Mouse (Mus musculus) kidney, adult 2 months (tissue): ENCODE measurements around the gene Prpf40b. TPM values are rescaled to one million over a fixed set of nuclear protein-coding genes. Genes with fewer than 3 reads are reported as not detected.

Source experiments
- DNase-seq: peaks from one replicate; pipeline ENCODE4 v3.0.0; 2021
- H3K27ac ChIP-seq: fragments of 200-500 bp; 2 replicates; pipeline ENCODE4 v1.5.1; 2012; ENCODE audit warnings: low read depth, low read length, control low read depth, inconsistent platforms; ENCODE audit not compliant: insufficient read depth
- H3K27me3 ChIP-seq: fragments of 200-500 bp; replicated peaks from 2 replicates; pipeline ENCODE4 v1.6.1; 2012; ENCODE audit warnings: mild to moderate bottlenecking, moderate library complexity, low read length, inconsistent platforms; ENCODE audit not compliant: control insufficient read depth, insufficient read depth
- H3K36me3 ChIP-seq: fragments of 200-500 bp; 2 replicates; pipeline ENCODE4 v1.6.1; 2012; ENCODE audit warnings: mild to moderate bottlenecking, moderate library complexity, low read length, inconsistent platforms; ENCODE audit not compliant: control insufficient read depth, insufficient read depth
- H3K4me1 ChIP-seq: fragments of 200-500 bp; 2 replicates; pipeline ENCODE4 v1.6.1; 2011; ENCODE audit warnings: low read length; ENCODE audit not compliant: control insufficient read depth, insufficient read depth
- H3K4me3 ChIP-seq: fragments of 200-500 bp; 2 replicates; pipeline ENCODE4 v1.5.1; 2011; ENCODE audit warnings: mild to moderate bottlenecking, low read depth, low read length, control low read depth; ENCODE audit not compliant: insufficient read depth
- CTCF ChIP-seq: fragments of 200-500 bp; conservative IDR thresholded peaks from 2 replicates; pipeline ENCODE4 v1.5.1; 2011; ENCODE audit warnings: low read depth, mild to moderate bottlenecking, control low read depth, low read length, moderate library complexity, mixed read lengths; ENCODE audit not compliant: insufficient read depth, insufficient read length
- POLR2A ChIP-seq: fragments of 200-500 bp; IDR thresholded peaks from one replicate; pipeline ENCODE4 v1.6.1; 2011; ENCODE audit warnings: low read depth, low read length, control low read depth
- WGBS: fragments of 180-500 bp; shearing (Covaris S2); methylation state at CpG from one replicate; pipeline ENCODE4 v1.1.7; 2018; 5-methylcytosine and 5-hydroxymethylcytosine counted together
- polyA plus RNA-seq: library from polyadenylated mRNA; depleted of rRNA; stranded (reverse); fragments of >200 nt; gene quantifications from 2 replicates; pipeline ENCODE4 v1.2.3, GENCODE M21; 2012

Gene Prpf40b
- polyA plus RNA-seq, 1 experiment, result 48.0 TPM

- no peak for TF ChIP-seq POLR2A
- TF ChIP-seq CTCF, result peak; percentile 86
- peak; percentile 85 for DNase-seq
- WGBS, result 26% methylated on average over 4 of the region's 4 CpGs
Measured at GRCm38 (mm10) chr15:99265679-99266078, 29.2 kb upstream of the Prpf40b start.

GRCm38 (mm10) chr15:99276095-99276494, 18.8 kb upstream of the Prpf40b start:
- Histone ChIP-seq H3K4me1 (no peaks in the 10 kb centered on the region), H3K27me3 (no peaks in the 10 kb centered on the region), H3K36me3 (no peaks in the 10 kb centered on the region), H3K4me3 (no peak overlapping the region), H3K27ac (no peak overlapping the region)
- no peak for DNase-seq
- WGBS, result 92% methylated on average over 8 of the region's 8 CpGs
- no peak for TF ChIP-seq POLR2A
- no peak for TF ChIP-seq CTCF

More at GRCm38 (mm10) chr15:99265679-99266078, 29.2 kb upstream of the Prpf40b start:
- H3K4me3 ChIP-seq, result no peak overlapping the region
- H3K4me1 ChIP-seq, result no peaks in the 10 kb centered on the region
- H3K27ac ChIP-seq, result no peak overlapping the region
- H3K36me3 ChIP-seq, result no peaks in the 10 kb centered on the region
- H3K27me3 ChIP-seq, result no peaks in the 10 kb centered on the region

DNA sequence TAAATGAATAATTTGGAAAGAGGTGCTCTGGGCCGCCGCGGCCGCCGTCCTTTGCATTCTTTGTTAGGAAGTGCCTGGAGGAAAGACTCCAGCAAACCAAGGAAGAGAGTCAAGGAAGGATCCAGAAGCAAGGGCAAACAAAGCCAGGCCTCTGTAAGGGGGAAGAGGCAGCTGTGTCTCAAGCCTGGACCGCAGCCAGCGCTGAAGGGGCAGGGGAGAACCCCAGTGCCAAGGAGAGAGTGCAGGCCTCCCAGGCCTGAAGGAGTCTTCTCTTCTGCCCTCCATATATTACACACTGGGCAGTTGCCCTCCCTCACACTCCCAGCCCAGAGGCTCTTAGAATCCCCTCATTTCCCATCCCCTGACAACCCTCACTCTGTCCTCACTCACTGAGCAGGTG, 16.6 kb upstream of the Prpf40b start:
- TF ChIP-seq CTCF (no peak), POLR2A (no peak)
- H3K27ac ChIP-seq, result no peak overlapping the region
- no peak for DNase-seq
- WGBS, result 71% methylated on average over 7 of the region's 7 CpGs
- H3K36me3 ChIP-seq, result no peaks in the 10 kb centered on the region
- no peaks in the 10 kb centered on the region for H3K27me3 ChIP-seq
- H3K4me1 ChIP-seq, result no peaks in the 10 kb centered on the region
- no peak overlapping the region for H3K4me3 ChIP-seq

GRCm38 (mm10) chr15:99283456-99283855, 11.4 kb upstream of the Prpf40b start:
- WGBS, result 66% methylated on average over 10 of the region's 10 CpGs
- H3K27ac ChIP-seq, result no peak overlapping the region
- H3K4me3 ChIP-seq, result no peak overlapping the region
- DNase-seq, result no peak
- H3K27me3 ChIP-seq, result no peaks in the 10 kb centered on the region
- no peaks in the 10 kb centered on the region for H3K36me3 ChIP-seq
- TF ChIP-seq POLR2A (no peak), CTCF (peak; percentile 44; the same call in 1 of the 2 replicates)
- H3K4me1 ChIP-seq, result peaks cover 5% of the 10 kb centered on the region; the same call in 1 of the 2 replicates

DNA sequence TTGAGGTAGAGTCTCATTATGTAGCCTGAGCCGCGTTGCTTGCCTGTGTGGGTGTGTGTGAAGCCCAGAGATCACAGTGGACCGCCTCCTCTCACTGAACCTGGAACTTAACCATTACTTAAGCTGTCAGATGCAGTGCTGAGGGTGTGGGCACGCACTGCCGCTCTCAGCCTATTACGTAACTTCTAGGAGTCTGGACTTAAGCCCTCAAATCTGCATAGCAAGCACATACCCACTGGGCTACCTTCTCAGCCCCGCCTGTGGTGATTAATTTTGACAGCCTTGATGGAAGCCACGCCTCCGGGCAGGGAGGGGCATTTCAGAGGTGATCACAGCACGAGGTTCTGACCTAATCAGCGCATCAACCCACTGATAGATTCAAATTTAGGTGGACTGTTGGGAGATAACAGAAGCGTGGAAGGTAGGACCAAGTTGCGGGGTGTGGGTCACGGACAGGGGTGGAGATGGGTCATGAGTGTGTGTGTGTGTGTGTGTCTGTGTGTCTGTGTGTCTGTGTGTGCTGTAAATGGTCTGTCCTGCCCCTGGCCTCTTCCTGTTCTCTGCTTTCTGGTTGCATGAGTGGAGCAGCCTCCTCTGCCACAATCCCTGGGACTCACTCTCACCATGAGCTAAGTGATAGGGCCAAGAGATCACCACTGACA, 10.2 kb upstream of the Prpf40b start:
- Histone ChIP-seq H3K27ac (no peak overlapping the region), H3K4me1 (peaks cover 5% of the 10 kb centered on the region; the same call in 1 of the 2 replicates), H3K4me3 (no peak overlapping the region), H3K27me3 (no peaks in the 10 kb centered on the region), H3K36me3 (no peaks in the 10 kb centered on the region)
- peak; percentile 92 for DNase-seq
- 33% methylated on average over 14 of the region's 14 CpGs for WGBS
- TF ChIP-seq CTCF (no peak), POLR2A (no peak)

GRCm38 (mm10) chr15:99285189-99285535, 9.7 kb upstream of the Prpf40b start:
- no peaks in the 10 kb centered on the region for H3K27me3 ChIP-seq
- TF ChIP-seq CTCF (no peak), POLR2A (no peak)
- H3K4me1 ChIP-seq, result peaks cover 5% of the 10 kb centered on the region; the same call in 1 of the 2 replicates
- WGBS, result 71% methylated on average over 8 of the region's 8 CpGs
- no peak overlapping the region for H3K27ac ChIP-seq
- DNase-seq, result no peak
- no peak overlapping the region for H3K4me3 ChIP-seq
- no peaks in the 10 kb centered on the region for H3K36me3 ChIP-seq

DNA sequence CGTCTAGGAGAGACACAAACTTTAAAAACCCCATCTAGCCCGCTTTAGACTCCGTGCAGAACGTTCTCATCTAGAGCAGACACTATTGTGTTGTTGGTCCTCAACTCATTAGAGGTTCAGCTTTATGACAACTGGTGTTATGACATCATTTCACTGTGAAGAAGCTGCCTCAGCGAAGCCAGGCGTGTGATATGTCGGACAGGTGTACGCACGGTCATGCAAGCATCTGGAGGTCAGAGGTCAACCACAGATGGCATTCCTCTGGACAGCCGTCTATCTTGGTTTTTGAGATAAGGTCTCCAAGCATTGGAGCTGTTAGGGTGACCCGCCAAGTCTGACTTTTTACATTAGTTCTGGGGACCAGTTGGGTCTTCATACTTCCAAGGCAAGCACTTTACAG, 4.3 kb upstream of the Prpf40b start:
- DNase-seq, result no peak
- Histone ChIP-seq H3K4me1 (peaks cover 7% of the 10 kb centered on the region; the same call in 1 of the 2 replicates), H3K27me3 (no peaks in the 10 kb centered on the region), H3K4me3 (no peak overlapping the region), H3K36me3 (no peaks in the 10 kb centered on the region), H3K27ac (no peak overlapping the region)
- 94% methylated on average over 11 of the region's 11 CpGs for WGBS
- TF ChIP-seq POLR2A, result no peak

GRCm38 (mm10) chr15:99294287-99294686, 600 bp upstream of the Prpf40b start:
- DNase-seq, result no peak
- Histone ChIP-seq H3K4me1 (peaks cover 7% of the 10 kb centered on the region; the same call in 1 of the 2 replicates), H3K4me3 (peak overlapping the region; percentile 83), H3K36me3 (no peaks in the 10 kb centered on the region), H3K27me3 (no peaks in the 10 kb centered on the region), H3K27ac (no peak overlapping the region)
- WGBS, result 5% methylated on average over 16 of the region's 16 CpGs
- no peak for TF ChIP-seq POLR2A
- TF ChIP-seq CTCF, result no peak
